Mouse (Mus musculus): ENCODE measurements at regions not wholly inside any gene's neighbourhood (a gene's known extent, or its start where the extent isn't known, plus 50 kb on each side); places are given as distances from the start of the nearest gene placed in this dataset.
A peak's percentile ranks its signal among the peaks of the same experiment; 100 is the strongest.

- DNase-seq (ENCODE audit: low spot score) = no peak
These were observed 63.8 kb upstream of the Dscam start for GRCm38 (mm10) chr16:97234321-97234720.

DNA sequence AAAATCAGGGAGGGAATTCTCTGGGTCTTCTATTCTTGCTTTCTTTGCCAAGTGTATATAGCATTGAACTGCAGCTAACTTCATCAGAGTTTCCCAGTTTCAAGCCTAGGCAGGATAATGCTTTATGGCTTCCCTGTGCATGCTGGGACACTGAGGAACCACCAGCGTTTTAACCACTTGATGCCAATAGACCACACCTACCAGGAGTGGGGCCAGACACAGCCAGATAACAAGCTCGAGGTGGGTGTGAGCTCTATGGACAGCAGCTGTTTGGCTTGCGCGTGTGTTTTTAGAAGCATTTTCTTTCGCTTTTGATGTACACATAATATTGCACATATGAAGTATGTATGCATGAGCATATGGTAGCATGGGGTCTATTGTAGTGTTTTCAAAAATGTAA, 69.1 kb upstream of the Dscam start:
- DNase-seq (ENCODE audit: low spot score) = no peak

- no peak for DNase-seq (ENCODE audit: low spot score)
These were observed 69.5 kb upstream of the Dscam start for GRCm38 (mm10) chr16:97240085-97240484.

GRCm38 (mm10) chr16:97240859-97241360, 70.4 kb upstream of the Dscam start:
- DNase-seq (ENCODE audit: low spot score) = no peak

DNA sequence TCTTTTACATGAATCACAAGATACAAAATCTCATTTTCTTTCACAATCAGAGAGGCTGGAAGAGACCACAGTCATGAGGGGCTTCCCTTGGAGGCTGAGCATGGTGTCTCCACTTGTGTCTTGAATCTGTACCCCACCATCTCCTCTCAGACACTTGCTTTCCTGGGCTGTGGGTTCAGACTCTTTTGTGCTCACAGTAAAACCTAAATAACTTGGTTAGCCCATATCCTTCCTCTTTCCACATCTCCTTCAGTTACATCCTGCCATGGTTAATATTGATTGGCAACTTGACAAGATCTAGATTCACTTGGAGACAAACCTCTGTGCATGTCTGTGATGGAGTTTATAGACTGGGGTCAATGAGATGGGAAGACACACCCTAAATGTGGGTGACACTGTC, 71.1 kb upstream of the Dscam start:
- no peak for DNase-seq (ENCODE audit: low spot score)

DNA sequence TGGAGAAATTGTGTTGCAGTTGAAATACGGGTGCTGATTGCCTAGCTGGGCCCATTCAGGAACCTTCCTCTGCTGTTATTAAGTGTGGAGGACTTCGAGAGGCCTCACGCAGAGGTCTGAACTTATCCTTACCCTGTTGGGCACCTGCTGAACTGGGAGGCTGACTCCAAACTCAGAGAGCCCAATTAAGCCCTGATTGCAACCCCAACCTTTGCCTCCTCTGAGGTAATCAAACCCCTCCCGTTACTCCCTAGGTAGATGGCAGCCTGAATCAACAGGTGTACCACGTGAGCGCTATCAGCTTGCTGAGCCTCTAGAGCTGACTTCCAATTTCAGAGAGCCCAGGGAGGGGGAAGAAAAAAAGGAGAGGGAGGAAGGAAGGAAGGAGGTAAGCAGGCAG, 79.9 kb upstream of the Dscam start:
- DNase-seq (ENCODE audit: low spot score) = no peak

GRCm38 (mm10) chr16:97252551-97252950, 82.0 kb upstream of the Dscam start:
- DNase-seq (ENCODE audit: low spot score) = no peak

GRCm38 (mm10) chr16:97252997-97253635, 82.6 kb upstream of the Dscam start:
- DNase-seq (ENCODE audit: low spot score) = no peak

DNA sequence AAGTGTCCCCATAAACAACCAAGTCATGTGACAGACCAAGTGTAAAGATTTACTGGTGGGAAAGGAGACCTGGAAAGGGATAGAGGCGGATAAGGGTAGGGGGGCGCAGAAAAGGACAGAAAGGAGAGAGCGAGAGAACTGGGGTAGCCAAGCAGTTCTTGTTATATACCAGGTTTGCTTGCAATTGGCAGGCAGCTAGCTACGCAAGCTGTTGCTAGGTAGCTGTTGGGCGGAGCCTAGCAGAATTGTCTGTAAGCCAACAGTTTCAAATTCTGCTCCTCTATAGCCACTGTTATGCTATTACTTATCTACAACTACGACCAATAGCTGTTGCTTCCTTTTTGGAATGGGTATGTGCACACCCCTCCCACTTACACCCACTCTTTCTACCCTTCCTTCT, 88.3 kb upstream of the Dscam start:
- no peak for DNase-seq (ENCODE audit: low spot score)

DNA sequence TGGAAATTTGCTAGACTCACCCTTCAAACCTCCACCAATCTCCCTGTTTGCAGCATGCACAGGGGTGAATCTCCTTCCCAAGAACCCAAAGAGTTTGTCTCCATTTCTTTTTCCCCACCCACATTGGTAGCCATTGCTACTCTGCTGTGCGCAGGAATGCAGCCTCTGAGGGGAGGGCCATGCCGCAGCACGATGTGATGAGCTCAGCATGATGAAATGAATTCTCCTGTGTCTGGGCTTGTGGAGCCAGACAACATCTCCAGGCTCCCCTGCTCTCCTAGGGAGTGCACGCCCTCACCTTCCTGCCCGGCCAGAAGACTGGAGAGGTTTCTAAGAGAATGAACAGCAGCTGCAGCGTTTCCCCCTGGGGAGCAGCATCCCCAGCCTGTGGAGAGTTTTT, 92.9 kb upstream of the Dscam start:
- DNase-seq (ENCODE audit: low spot score) = peak; percentile 4

DNA sequence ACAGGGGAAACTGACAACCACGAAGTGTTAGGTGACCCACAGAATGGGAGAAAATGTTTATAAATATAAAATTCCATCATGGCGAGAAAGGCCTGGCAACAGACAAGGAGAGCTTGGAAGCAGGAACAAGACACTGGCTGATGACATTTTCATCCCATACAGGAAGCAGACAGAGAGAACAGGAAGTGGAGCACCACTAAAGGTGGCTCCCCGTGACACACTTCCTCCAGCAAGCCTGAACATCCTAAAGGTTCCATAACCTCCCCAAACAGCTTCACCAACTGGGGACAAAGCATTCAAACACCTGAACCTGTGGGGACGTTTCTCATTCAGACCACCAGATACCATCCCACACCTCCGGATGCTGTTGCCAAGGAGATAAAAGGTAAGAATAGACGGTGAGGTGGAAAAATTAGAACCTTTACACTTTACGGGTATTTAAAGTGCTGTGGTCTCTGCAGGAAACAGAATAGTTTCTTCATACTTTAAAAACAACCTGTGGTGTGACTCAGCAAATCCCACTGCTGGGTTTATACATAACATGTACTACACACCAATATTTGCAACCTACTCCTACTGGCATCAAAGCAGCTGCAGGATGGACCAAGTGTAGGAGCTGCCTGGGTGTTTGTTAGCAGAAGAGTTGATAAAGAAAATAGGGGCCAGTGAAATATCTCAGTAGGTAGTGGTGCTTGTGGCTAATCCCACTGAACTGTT, 86.0 kb upstream of the Bace2 start:
- DNase-seq (ENCODE audit: low spot score) = no peak

DNA sequence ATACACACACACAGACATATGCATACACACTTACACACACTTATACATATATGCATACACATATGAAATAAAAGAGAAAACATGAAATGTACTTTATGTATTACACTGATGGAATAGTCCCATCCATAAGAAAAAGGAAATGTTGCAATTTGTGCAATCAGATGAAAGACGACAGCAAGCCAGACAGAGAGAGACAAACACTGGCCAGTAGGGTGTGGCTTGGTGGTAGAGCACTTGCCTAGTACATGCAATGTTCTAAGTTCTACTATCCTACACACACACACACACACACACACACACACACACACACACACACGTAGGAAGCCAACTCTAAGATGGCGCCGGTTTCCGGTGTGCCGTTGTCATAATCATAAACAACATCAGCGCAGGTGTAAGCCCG, 85.3 kb upstream of the Bace2 start:
- no peak for DNase-seq (ENCODE audit: low spot score)

DNA sequence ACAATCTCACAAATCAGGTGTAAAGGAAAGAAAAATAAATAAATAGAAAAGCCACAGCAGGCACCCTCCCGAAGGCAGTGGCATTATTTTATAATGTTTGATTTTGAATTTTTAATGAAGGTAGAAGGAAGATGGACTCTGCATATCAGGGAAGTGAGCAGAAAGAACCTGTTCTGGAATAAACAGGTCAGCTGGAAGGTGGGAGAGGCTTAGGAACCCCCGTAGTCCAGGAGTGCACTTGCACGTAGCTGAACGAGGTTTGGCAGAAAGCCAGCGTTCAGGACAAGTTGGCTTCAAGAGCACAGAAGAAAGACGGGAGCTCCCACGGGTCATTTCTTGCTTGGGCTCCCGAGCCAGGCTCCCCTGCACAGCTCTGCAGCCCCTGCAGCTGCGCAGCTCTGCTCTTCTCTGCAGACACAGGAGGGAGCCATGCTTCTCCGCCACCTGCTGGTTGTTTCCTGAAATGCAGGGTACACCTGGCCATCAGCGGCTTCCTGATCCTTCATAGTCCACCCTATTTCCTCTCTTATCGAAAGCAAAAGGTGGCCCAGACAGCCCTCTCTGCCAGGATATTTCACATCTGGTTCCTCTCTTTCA, 84.4 kb upstream of the Bace2 start:
- DNase-seq (ENCODE audit: low spot score) = peak; percentile 87

DNA sequence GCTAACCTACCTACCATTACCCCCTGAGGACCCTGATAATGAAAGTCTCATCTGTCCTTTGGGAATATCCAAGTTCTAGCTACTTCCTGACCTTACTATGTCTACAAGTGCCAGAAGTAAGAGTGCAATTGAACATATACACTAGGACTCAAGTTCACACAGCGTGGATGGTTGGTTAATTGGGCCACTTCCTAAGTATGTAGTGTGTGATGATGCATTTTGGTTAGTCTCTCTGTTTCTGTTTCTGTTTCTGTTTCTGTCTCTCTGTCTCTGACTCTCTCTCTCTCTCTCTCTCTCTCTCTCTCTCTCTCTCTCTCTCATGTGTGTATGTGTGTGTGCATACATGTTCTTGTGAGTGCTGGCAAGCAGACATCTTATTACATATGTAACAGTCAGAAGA, 77.6 kb upstream of the Bace2 start:
- DNase-seq (ENCODE audit: low spot score) = no peak

- no peak for DNase-seq (ENCODE audit: low spot score)
These were observed 74.9 kb upstream of the Bace2 start for GRCm38 (mm10) chr16:97281615-97282110.

GRCm38 (mm10) chr16:97282943-97283342, 73.6 kb upstream of the Bace2 start:
- DNase-seq (ENCODE audit: low spot score) = no peak

GRCm38 (mm10) chr16:97285886-97286447, 70.6 kb upstream of the Bace2 start:
- no peak for DNase-seq (ENCODE audit: low spot score)

DNA sequence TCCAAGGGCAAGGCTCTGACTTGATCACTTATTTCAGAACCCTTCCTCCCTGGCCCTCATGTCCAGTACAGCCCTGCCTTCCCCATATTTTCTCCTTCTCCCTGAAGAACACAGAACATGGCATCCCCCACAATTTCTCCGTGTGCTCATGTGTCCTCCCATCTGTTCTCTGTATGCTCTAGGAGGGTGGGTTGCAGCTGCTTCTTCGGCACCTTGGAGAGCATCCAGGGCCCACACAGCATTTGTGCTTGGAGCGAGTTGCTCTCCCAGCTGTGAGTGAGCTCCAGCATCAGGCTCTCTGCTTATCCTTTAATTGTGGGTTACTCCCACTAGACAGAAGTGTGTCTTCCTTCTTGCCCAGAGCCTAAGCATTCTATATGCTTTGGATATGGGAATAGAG, 69.8 kb upstream of the Bace2 start:
- peak; percentile 28 for DNase-seq (ENCODE audit: low spot score)

DNA sequence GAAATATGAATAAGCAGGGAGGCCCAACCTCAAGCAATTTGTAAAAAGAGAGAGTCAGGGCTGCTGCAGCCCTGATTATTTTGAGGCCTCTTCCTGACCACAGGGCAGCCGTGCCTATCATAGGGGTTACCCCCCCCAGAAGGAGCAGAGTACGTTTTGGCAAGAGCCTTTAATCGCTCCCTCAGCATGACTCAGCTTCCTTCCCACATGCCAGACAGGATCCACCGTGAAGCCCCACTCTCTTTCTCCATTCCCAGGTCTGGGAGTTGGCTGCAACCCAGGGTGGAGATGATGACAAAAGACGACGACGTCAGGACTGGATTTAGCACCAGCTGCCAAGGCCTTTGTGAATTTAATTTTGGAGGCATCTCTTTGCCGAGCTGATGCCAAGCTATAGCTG, 67.9 kb upstream of the Bace2 start:
- DNase-seq (ENCODE audit: low spot score) = no peak

DNA sequence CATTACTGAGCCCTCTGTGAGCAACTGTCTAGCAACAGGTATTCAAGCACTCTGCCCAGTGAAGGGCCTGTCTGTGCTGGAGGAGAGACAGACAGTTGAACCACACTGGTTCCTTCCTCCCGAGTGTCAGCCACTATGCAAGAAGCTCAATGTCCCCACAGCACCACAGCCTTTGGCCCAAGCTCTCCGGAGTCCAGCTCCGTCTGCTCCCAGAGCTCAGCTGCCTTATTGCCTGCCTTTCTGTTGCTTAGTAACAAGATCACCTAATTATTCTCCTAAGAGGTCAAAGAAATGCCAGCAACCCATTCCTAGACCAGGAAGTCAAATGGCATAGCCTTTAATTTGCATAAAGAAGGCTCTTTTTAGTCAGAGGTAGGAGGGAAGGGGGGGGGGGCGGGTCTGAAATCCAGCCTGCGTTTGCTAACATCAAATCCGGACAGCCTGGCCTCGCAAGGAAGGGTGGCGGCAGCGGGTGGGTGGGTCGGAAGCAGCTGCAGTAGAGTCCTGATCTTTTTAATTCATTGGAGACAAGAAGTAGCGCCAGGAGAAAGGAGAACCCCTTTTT, 64.0 kb upstream of the Bace2 start:
- peak; percentile 75 for DNase-seq (ENCODE audit: low spot score)

DNA sequence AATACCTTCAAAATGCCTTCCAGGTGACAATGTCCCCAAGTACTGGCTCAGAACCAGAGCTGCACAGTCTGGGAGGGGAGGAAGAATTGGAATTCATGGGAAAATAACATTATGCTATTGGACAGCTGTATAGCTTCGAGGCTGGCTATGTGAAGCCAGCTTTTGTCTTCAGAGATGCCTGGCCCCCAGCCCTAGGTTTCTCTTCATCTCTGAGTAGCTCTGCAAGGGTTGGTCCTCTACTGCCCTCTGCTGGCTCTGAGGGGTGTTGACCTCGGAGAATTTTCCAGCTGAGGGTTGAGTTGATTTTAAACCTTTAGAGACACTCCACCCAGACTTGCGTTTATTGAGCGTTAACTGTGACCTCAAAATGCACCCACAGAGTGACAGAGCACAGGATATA, 63.3 kb upstream of the Bace2 start:
- peak; percentile 93 for DNase-seq (ENCODE audit: low spot score)

DNA sequence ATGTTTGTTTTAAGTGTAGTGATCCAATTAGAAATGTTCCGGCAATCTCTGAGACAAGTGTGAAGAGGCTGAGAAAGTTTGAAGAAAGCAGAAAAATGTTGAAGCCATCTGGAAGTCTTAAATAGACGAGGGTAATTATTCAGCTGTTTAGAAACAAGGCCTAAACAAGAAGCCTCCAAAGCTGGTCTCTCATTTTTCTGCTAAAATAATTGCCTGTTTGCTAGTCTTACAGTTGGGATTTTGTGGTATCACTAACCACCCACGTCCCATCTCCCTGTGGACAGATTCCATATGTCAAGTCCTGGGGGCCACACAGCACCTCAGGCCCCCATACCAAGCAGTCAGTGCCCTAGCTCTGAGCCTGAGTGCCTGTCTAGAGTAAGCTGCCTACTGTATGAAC, 59.4 kb upstream of the Bace2 start:
- DNase-seq (ENCODE audit: low spot score) = no peak
